Mouse (Mus musculus) kidney, postnatal 0 days (tissue): ENCODE data around the gene Pip4k2a. TPM values are rescaled to one million over a fixed set of nuclear protein-coding genes. Genes with fewer than 3 reads are reported as not detected.
A peak's percentile ranks its signal among the peaks of the same experiment; 100 is the strongest.
"Not testable (repeated sequence)": the region's sequence is repeated elsewhere in the genome, so short reads cannot be mapped to it uniquely, and the experiment has no call there.

Source experiments
- ATAC-seq: fragments of 200-750 bp; cut with Nextera tagmentation; replicated peaks from 2 replicates; pipeline ENCODE4 v1.8.0; 2017; ENCODE audit warnings: low read depth, moderate number of reproducible peaks, moderate TSS enrichment, moderate library complexity; ENCODE audit not compliant: low FRiP score
- DNase-seq: peaks from one replicate; pipeline ENCODE4 v3.0.0-alpha.2; 2016; ENCODE audit warnings: low spot score
- H3K27ac ChIP-seq: fragments of 300-500 bp; sonication (generic); 2 replicates; pipeline ENCODE4 v1.5.1; 2014; ENCODE audit warnings: mild to moderate bottlenecking
- H3K27me3 ChIP-seq: fragments of 300-500 bp; sonication (generic); 2 replicates; pipeline ENCODE4 v1.6.1; 2014; ENCODE audit warnings: low read length, mixed read lengths; ENCODE audit not compliant: insufficient read depth
- H3K36me3 ChIP-seq: fragments of 300-500 bp; sonication (generic); 2 replicates; pipeline ENCODE4 v1.6.1; 2014; ENCODE audit warnings: low read length, mixed read lengths; ENCODE audit not compliant: insufficient read depth
- H3K4me1 ChIP-seq: fragments of 300-500 bp; sonication (generic); replicated peaks from 2 replicates; pipeline ENCODE4 v1.6.1; 2014; ENCODE audit warnings: antibody characterized with exemption, low read length, mixed read lengths; ENCODE audit not compliant: insufficient read depth
- H3K4me2 ChIP-seq: fragments of 300-500 bp; sonication (generic); 2 replicates; pipeline ENCODE4 v1.6.1; 2014; ENCODE audit warnings: mild to moderate bottlenecking, low read length, moderate library complexity, mixed read lengths
- H3K4me3 ChIP-seq: fragments of 300-500 bp; sonication (generic); replicated peaks from 2 replicates; pipeline ENCODE4 v1.5.1; 2014; ENCODE audit warnings: low read depth, low read length
- H3K9ac ChIP-seq: fragments of 300-500 bp; sonication (generic); 2 replicates; pipeline ENCODE4 v1.6.1; 2014; ENCODE audit warnings: low read depth, low read length
- H3K9me3 ChIP-seq: fragments of 300-500 bp; sonication (generic); replicated peaks from 2 replicates; pipeline ENCODE4 v1.6.1; 2016; ENCODE audit warnings: low read length, inconsistent platforms, mixed read lengths
- CTCF ChIP-seq: IDR thresholded peaks from 2 replicates; pipeline ENCODE4 v1.5.1; 2016; ENCODE audit warnings: antibody characterized with exemption, low read depth, mild to moderate bottlenecking, moderate library complexity
- WGBS: fragments of 180-500 bp; shearing (Covaris S2); extraction: QIAGEN DNeasy Blood & Tissue Kit; methylation state at CpG from one replicate; pipeline ENCODE4 v1.1.7; 2014; 5-methylcytosine and 5-hydroxymethylcytosine counted together
- polyA plus RNA-seq: library from polyadenylated mRNA; unstranded; fragments of >200 nt; fragmentation: Nextera tagmentation; extraction: Ambion mirVana; gene quantifications from 2 replicates; pipeline ENCODE4 v1.2.1, GENCODE M21; 2015

The Pip4k2a gene
- polyA plus RNA-seq, 1 experiment from 2014 or later = 8.7 TPM

DNA sequence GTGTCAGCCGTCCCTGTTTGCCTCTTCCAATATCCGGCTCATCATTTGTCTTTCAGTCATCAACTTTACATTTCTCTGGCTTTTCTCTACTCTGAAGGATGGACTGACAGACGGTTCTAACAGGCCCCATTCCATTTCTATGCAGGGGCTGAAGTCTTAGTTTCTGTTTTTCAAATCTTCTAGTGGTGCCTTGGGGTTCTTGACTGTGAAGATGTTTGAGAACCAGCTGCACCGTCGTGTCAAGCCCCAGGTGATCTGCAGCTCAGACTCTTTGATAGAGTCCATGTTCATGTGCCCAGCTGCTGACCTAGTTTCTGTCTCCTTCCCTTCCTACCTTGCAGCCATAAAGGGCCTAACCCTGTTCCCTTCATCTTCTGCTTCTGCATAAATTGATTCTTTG lies 18.4 kb upstream of the Pip4k2a start:
- 90% methylated on average over 5 of the region's 5 CpGs for WGBS
- Histone ChIP-seq H3K4me2 (no peak overlapping the region), H3K4me3 (no peak overlapping the region), H3K27ac (no peak overlapping the region), H3K9ac (no peak overlapping the region), H3K36me3 (no peaks in the 10 kb centered on the region), H3K4me1 (no peaks in the 10 kb centered on the region), H3K27me3 (no peaks in the 10 kb centered on the region), H3K9me3 (no peaks in the 10 kb centered on the region)
- no peak for DNase-seq
- no peak for TF ChIP-seq CTCF
- ATAC-seq = no peak

DNA sequence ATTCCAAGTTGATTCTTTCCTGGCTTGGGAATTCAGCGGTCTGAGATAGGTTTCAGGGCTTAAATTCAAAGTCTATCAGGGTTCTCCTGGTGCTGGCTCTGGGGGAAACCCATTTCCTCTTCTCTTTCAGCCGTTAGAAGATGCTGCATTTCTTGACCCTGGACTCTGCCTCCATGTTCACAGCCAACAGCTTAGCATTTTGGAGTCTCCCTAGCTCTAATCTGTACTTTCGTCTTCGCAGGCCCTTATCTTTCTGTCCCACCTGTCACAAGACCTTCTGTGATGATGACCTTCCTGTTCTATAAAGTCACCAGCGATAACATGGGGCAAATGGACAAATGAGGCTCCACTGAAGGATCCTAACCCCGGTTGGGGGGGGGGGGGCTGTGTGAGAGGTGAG lies 13.5 kb upstream of the Pip4k2a start:
- ATAC-seq (no peak), DNase-seq (no peak)
- Histone ChIP-seq H3K4me1 (no peaks in the 10 kb centered on the region), H3K9me3 (no peaks in the 10 kb centered on the region), H3K27me3 (no peaks in the 10 kb centered on the region), H3K9ac (no peak overlapping the region), H3K27ac (no peak overlapping the region), H3K36me3 (no peaks in the 10 kb centered on the region), H3K4me2 (no peak overlapping the region), H3K4me3 (no peak overlapping the region)
- TF ChIP-seq CTCF = no peak
- 81% methylated on average over 6 of the region's 6 CpGs for WGBS

DNA sequence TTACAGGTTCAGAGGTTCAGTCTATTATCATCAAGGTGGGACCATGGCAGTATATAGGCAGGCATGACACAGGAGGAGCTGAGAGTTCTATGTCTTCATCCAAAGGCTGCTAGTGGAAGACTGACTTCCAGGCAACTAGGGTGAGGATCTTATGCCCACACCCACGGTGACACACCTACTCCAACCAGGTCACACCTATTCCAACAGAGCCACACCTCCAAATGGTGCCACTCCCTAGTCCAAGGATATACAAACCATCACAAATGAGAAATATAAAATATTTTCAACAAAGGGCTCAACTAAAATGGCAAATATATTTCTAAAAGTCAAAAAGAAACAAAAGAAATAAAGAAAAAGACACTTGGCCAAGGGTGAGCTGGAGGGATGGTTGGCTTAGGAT lies 12.6 kb upstream of the Pip4k2a start:
- WGBS = 100% methylated on average over 1 of the region's 1 CpGs
- H3K27me3 ChIP-seq = not testable (repeated sequence)

DNA sequence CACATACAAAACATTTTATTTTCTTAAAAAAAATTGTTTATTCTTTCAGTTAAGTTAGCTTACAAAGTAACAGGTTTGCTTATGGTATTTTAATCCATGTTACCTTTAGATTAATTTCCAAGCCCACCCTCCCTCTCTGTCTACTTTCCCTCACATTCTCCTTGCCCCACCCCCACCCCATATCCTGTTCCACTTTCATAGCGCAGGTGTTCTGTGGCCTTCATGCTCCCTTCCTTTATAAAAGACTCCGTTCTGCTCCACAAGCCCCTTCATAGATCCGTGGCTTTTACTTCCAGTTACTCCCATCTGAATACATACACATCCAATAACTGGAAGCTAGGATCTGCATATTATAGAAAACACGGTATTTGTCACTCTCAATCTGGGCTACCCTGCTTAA lies 9.7 kb upstream of the Pip4k2a start:
- Histone ChIP-seq H3K36me3 (no peaks in the 10 kb centered on the region), H3K4me3 (no peak overlapping the region), H3K27ac (no peak overlapping the region), H3K27me3 (no peaks in the 10 kb centered on the region), H3K9me3 (no peaks in the 10 kb centered on the region), H3K4me2 (no peak overlapping the region), H3K4me1 (no peaks in the 10 kb centered on the region), H3K9ac (no peak overlapping the region)
- DNase-seq (no peak), ATAC-seq (no peak)
- TF ChIP-seq CTCF = no peak
- WGBS = 51% methylated on average over 4 of the region's 4 CpGs

More for the DNA sequence above, 12.6 kb upstream of the Pip4k2a start:
- DNase-seq, H3K9me3 ChIP-seq, H3K4me1 ChIP-seq, H3K4me3 ChIP-seq, H3K4me2 ChIP-seq, H3K9ac ChIP-seq, H3K27ac ChIP-seq, H3K36me3 ChIP-seq, ATAC-seq: not testable (repeated sequence)

DNA sequence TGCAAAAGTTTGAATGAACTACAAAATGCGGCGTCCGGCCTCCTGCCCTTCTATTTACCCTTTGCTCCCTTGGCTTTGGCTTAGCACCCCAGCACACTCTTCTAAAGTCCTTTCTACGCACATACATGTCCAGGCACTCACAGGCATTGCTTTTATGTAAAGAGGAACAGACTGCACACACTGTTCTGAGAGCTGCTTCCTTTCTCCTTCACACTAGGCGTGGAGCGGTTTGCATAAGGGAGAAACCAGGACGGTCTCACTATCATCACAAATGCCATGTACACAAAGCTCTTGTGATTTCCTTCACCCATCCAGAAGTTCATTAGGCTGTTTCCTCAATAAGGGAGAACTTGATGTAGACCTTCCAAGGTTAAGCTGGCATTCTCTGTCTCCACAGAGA lies 8.2 kb upstream of the Pip4k2a start:
- Histone ChIP-seq H3K4me3 (no peak overlapping the region), H3K36me3 (no peaks in the 10 kb centered on the region), H3K27ac (no peak overlapping the region), H3K27me3 (no peaks in the 10 kb centered on the region), H3K4me1 (no peaks in the 10 kb centered on the region), H3K9ac (no peak overlapping the region), H3K9me3 (no peaks in the 10 kb centered on the region), H3K4me2 (no peak overlapping the region)
- WGBS = 97% methylated on average over 7 of the region's 7 CpGs
- ATAC-seq = no peak
- no peak for TF ChIP-seq CTCF
- no peak for DNase-seq

DNA sequence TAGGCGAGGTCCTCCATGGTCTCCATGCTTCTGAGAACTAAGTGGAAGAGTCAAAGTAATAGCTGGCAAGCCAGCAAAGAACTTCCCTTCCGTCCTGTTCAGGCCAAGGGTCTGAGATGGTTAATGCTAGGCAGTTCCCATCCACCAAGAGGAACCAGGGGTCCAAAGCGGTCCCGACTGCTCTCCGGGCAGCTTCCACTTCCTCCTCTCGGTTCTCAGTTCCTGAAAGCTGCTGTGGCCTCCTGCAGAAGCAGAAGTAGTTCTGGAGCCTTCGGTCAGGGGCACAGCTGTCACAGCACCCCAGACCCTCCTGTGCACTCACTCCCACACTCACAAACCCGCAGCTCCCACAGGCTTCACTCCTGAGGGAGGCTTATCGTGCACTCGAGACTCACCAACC lies 6.9 kb upstream of the Pip4k2a start:
- Histone ChIP-seq H3K4me1 (no peaks in the 10 kb centered on the region), H3K9me3 (no peaks in the 10 kb centered on the region), H3K4me3 (no peak overlapping the region), H3K9ac (no peak overlapping the region), H3K36me3 (no peaks in the 10 kb centered on the region), H3K27me3 (no peaks in the 10 kb centered on the region), H3K4me2 (0 out of 2 replicates have a peak overlapping the region, but pooled peaks have one; percentile 15), H3K27ac (no peak overlapping the region)
- no peak for ATAC-seq
- peak; percentile 16 for DNase-seq
- TF ChIP-seq CTCF = no peak
- 38% methylated on average over 10 of the region's 10 CpGs for whole genome bisulfite sequencing

DNA sequence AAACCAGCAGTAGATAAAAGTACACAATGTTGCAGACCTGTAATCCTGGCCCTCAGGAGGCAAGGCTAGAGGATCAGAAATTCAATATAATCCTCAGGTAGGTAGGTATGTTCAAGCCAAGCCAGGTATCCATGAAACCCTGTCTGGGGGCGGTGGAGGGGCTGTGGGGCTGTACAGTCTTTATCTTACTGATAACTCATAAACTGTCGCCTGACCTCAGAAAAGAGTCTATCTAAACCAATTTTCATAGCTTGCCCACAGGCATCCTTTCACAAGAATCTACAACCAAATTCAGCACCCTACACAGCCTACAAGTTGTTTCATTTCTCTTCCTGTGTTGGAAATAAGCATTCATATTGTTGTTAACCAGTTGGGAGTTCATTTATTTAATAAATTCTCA lies 1.5 kb upstream of the Pip4k2a start:
- Histone ChIP-seq H3K27ac (no peak overlapping the region), H3K4me3 (no peak overlapping the region), H3K9me3 (no peaks in the 10 kb centered on the region), H3K27me3 (no peaks in the 10 kb centered on the region), H3K9ac (no peak overlapping the region), H3K36me3 (no peaks in the 10 kb centered on the region), H3K4me1 (peaks cover 10% of the 10 kb centered on the region; the same call in 1 of the 2 replicates), H3K4me2 (no peak overlapping the region)
- no peak for TF ChIP-seq CTCF
- DNase-seq = no peak
- 84% methylated on average over 2 of the region's 2 CpGs for WGBS
- no peak for ATAC-seq
